Mouse (Mus musculus): ENCODE measurements around the gene Foxa1. TPM values are rescaled to one million over a fixed set of nuclear protein-coding genes. Genes with fewer than 3 reads are reported as not detected.

The Foxa1 gene
- total RNA-seq, 4 experiments from 2014 or later = not detected

DNA sequence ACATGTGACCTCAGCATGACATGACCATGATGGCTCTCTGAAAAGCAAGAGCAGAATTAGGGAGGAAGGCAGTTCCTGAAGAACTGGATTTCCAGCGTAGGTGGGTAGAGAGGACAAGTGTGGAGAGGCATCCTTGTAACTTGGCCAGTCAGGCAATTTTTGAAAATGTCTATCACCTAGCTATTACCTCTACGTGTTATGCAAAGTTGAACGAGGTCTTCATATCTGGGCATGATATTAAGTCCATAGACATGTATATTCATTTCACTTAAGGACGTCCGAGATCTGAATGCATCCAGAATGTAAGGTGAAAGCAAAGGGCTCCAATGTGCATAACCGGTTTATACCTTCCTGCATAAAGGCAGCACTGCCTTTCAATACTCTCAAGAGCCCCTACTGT is 5.6 kb downstream of the Foxa1 start:
- DNase-seq (ENCODE audit: low spot score in 2 of 2) = no peak

DNA sequence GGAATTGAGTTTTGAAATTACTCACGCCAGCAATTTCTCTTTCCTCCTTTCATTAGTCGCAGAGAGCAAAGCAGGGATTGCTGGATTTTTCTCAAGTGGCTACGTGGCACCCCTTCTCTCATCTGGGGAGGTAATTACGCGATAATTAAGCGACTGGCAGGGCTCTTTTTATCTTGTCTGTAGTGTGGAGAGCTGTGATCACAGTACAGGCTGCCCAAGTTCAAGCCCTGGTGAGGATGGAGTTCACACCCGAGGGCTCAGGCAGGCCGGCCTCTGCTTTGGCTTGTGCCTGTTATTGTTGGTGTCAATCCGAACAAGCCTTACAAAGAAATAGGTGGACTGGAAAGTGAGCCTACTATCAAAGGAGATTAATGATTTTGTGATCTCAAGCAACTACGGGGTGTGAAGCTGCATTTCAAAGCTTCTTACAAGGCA is 7.1 kb downstream of the Foxa1 start:
- DNase-seq (ENCODE audit: low spot score in 2 of 2) = no peak

DNA sequence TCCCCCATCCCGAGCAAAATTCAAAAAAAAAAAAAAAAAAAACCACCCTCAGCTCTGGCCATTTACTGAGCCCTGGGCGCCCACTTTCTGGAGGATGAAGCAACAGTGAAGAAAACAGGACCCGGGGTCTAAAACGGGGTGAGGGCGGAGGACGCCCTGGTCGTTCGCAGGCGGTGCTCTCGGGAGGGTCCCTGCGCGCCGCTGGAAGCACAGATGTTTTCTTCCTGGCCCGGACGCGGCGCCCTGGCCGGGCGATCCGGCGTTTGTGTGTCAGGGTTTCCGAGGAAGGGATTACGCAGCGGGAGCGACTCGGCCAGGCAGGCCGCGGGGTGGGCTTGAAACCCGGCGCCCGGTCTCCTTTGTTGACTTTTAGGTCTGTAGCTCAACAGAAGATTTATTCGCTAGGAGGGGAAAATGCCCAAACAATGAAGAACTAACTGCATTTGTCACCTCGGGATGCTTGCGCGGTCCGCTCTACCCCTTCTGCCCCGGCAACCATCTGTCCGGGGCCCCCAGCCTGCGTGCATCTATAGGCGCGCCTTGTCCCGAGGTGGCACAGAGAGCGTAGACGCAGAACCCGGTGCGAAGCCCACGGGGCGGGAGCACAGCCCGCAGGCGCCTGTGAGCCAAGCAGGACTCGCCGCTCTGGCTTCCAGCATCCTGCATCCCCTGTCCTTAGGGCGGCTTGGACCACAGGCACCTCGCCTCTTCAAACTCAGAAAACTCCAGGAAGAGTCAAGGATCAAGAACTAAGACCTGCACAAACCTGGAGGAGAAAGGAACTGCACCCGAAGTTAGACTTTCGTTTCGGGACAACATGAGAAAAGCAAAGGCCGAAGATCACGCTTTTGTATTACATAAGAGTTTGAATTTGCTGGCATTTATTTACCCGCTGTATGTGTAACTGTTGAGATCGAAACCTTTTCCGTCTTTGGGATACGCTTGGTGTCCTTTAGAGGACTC is 7.8 kb downstream of the Foxa1 start:
- no peak for DNase-seq (ENCODE audit: low spot score in 2 of 2)

DNA sequence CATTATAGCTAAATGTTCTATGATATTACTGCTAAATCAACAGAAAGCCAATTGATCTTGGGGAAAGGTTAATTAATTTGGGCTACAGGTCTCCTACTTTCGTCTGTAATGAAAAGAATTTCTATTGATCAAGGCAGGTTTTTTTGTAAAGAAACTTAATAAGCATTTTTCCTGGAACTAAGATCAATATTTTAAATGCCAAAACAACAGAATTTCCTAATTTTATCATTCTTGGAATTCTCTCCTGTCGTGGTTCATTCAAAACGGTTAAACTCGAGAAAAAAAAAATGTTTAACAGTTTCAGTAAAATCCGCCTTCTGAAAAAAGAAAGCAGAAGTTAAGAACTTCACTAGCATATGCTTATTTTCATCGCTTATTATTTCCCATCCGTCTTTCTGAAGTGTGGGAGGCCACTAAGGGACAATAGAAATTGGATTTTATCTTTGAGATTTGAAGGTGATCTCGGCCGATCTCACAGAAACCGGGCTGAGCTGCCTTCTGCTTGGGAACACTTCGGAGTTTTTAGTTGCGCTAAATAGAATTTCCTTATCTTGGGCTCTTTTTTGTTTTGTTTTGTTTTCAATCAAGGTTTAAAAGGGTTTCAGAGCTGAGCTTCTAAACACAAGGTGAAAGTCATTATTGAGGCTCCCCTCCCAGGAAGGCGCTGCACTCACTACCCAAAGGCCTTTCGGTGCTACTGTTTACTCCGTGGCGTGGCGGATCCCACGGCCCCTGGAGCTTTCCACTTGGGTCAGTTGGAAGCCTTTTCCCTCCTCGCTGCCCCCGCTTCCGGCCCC is 8.7 kb downstream of the Foxa1 start:
- no peak for DNase-seq (ENCODE audit: low spot score in 2 of 2)

DNA sequence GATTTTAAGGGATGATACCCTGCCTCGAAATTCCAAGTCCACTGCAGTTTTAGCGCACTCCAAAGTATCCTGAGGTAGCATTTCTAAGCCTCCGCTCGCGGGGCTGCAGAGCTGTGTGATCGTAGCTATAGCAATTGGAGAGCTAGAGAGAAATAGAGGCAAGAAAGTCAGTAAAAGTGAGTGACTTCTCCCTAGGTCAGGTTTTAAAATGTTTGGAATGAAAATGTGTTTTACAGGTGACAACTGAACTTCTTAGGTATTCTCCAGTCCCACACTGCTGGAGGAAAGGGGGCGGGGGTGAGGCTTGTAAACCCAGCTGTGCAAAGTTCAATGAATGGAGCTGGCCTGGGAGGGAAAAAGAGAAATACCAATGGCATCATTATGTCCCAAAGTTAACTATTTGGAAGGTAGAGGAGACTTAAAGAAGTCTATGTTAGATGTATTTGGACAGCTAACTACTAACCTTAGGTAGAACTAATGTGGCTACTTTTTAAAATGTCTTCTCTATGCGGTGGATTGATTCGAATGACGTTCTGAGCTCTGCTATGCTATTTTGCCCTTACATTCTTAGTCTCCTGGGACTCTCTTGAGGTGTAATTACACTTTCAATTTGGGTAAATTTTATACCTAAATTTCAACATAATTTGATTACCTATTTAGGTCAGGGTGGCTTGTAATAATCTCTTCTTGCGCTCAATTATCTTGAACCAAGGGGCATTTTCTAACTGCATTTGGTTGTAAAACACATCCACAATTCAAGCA is 9.6 kb downstream of the Foxa1 start:
- DNase-seq (ENCODE audit: low spot score in 2 of 2) = no peak

DNA sequence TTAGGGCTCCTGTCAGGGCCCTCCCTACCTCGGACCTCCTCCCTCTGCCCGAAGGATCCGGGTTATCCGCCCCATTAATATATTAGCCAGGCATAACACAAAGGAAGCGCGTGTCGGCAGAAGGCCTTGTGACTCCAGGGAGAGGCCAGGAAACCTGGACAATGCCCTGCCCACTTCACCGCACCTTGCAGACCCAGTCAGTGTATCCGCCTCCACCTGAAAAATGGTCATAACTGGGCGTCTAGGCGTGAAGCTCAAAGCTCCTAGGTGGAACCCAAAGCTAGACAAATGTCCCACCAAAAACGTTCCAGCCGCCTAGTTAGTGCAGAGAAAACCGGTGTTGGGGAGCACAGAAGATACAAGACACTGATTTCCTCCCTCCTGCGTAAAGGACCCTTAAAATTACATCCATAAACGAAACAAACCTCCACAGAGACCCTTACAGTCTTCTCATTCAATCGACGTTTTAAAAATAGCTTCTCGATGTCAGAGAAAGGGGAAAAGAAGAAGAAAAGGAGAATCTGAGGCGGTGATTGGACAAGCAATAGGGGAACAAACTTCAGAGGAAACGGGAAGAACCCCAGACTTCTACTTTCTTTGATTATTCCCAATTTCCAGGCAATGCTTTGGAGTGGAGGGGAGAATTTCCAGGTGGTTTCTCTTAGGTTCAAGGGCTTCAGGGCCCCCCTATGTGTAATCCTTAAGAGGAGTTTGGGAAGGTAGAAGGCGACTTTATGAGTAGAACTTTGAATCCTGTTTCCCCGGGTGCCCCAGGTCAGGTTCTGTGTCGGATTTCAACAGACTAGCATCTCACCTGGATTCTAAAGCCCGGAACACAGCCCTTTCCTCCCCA is 10.4 kb downstream of the Foxa1 start:
- no peak for DNase-seq (ENCODE audit: low spot score in 2 of 2)

DNA sequence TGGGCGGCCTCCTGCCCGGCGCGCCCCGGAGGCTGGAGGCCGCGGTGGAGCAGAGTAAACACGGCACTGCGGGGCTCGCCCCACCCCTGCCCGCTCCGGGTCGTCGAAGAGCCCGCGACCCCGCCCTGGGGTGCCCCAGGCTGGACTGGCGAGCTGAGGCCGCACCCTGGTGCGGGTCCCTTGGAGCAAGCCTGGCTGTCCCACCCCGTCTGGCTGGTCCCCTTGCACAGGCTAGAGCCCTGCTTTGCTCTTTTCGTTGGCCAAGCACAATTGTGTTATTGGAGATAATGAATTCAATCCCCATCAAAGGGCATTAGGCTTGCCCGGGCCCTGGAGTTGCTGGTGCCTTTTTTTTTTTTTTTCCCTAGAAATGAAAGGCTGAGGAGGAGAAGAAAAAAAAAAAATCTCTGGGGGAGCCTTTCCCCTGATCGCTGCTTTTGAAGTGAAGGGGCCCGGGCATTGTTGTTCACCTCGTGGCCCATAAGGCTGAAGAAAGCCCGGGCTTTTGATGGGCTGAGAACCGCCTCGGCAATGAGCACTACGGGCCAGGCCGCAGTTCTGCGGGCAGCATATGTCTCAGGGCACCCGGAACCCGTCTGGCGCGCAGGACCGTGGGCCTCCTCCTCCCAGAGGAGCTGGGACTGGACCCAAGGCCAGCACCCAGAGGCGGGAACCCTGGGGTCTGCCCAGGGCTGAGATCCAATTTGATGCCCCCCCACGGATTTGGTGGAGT is 11.7 kb downstream of the Foxa1 start:
- no peak for DNase-seq (ENCODE audit: low spot score in 2 of 2)

DNA sequence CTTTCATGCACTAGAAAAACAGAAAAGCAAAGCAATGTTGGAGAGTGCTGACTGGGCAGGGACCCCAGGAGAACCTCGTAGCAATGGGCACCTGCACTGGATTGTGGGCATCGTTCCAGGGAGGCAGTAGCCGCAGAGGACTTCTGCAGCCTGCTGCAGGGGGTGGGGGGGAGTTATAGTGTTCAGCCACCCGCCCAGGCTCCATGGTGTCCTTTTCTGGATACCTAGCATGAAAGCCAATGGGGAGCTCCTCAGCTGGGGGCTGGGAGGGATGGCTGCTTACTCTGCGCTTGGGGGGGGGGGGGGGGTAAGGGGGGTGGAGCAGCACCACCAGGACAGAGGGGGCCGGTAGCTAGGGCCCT is 12.2 kb downstream of the Foxa1 start:
- no peak for DNase-seq (ENCODE audit: low spot score in 2 of 2)

DNA sequence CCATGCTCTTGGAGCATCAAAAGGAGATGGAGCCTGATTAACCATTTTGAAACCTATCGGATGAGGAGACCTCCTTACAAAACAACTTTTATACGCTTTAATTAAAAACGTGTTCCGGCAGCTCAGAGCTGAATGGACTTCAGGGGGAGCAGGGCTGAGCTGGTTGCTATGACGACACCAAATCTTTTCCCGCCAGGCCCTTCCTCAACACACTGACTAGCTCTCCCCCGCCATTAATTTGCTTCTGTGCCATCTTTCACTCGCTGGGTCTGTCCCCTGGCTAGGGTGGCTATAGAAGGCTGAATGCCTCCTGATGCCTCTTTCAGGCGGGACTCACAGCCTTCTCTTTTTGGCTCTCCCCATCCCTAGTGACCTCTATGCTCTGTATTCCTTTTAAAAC is 16.2 kb downstream of the Foxa1 start:
- DNase-seq (ENCODE audit: low spot score in 2 of 2) = no peak

DNA sequence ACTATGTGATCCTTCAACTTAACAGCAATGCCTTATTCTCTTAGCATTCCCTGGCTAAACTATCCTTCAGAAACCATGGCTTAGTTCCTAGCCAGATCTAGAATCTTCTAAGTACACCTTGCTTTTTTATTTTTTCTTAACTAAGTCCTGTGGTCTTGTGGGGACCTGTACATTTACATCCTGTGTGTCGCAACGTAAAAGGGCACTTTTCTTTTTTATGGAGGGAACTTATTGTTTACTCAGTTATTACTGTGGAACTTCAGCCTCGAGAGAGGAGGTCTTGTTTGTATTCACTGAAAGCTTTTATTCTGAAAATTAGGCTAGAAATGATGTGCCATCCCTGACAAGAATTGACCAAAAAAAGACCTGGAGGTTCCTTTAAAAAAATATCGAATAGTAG is 18.4 kb downstream of the Foxa1 start:
- DNase-seq (ENCODE audit: low spot score in 2 of 2) = no peak

DNA sequence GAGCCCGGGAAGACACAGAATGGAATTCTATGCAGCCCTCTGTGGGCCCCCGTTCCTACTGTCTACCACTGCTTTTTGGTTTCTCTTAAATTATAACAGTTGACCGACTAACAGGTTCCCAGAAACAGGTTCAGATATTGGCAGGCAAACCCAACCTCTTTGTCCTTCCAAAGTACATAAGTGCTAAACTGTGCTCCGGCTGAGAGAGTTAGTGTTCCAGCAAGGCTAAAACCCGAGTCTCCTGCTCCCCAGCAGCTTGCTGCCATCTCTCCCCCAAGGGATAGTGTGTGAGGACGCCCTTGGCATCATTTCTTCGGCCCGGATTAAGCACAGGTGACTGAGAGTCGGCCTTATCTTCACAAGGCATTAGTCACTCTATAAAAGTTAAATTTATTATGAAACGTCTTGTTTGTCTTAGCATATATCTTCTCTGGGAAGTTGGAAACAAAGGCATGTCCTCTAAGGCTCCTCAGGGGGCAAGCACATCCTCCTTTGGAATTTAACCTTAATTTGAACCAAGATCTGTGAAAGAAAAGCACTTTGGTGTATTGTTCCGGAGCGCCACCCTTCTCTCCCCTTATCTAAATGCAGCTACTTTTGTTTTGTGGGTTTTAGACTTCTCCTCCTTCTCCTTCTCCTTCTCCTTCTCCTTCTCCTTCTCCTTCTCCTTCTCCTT is 30.9 kb downstream of the Foxa1 start:
- no peak for DNase-seq (ENCODE audit: low spot score in 2 of 2)

DNA sequence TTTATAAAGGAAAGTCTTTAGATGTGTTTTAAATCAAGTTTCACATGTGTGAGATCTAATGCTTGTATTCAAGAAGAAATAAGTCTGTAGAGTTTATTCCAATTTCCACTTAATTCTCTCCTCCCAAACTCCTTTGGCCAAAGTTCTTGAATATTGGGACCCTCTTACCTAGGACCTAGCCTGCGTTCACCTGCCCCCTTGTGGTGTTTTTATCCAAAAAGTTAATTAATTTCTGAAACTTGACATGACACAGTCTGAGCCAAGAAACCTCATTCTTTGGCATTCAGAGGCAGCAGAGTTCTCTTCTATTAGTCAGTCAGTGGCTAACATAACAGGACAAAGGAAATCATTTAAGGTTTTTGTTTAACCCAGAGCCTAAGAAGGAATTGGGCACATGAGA is 32.2 kb downstream of the Foxa1 start:
- DNase-seq (ENCODE audit: low spot score in 2 of 2) = no peak

DNA sequence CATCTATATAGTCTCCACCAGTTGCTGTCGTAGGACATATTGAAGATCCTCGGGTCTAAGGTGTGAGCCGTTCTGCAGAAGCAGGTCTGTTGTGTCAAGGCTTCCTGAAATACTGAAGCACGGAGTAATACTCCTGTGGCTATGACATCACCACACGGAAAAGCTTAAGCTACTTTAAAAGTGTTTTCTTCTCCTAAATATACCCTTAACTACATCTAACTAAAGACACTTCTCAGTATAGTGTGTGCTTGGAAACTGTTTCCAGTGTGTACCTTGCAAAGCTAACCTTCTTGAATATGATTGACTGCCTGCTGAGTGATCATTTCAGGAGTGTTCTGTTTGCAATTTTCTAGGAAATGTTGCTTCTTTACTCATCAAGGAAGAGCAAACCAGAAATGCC is 35.2 kb downstream of the Foxa1 start:
- DNase-seq (ENCODE audit: low spot score in 2 of 2) = no peak

DNA sequence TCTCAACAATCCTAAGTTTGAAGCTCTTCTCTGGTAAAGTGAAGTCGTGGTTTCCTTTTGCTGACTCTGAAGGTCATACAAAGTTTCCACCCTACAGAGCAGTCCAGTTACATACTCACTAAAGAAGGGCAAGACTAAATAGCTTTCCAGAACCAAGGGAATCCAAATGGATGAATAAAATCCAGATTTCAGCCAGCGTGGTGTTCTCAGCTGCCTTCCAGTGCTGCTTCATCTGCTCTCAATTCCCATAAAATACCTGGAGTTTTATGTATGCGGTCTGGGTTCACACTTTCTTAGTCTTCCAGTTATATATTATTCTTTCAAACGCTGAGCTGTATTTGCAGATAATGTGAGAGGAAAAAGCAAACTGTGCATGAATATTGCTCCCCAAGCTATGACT is 35.6 kb downstream of the Foxa1 start:
- no peak for DNase-seq (ENCODE audit: low spot score in 2 of 2)

DNA sequence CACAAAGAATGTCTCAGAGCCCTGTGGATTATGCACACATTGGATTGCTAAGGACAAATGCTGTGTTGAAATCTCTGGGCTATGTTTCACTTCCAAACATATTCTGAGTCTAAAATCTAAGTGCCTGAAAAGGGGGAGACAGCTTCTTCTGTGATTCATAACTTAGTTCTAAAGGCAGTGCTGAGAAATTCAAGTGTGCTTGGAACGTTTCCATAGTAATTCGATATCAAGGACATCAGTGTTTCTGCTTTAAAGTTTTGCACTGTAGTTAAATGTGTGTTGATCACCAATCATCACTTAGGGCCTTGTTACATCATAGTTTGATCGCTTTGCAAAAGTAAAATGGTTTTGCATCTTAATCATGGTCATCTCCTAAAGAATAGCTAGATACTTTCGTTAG is 37.0 kb downstream of the Foxa1 start:
- DNase-seq (ENCODE audit: low spot score in 2 of 2) = no peak

DNA sequence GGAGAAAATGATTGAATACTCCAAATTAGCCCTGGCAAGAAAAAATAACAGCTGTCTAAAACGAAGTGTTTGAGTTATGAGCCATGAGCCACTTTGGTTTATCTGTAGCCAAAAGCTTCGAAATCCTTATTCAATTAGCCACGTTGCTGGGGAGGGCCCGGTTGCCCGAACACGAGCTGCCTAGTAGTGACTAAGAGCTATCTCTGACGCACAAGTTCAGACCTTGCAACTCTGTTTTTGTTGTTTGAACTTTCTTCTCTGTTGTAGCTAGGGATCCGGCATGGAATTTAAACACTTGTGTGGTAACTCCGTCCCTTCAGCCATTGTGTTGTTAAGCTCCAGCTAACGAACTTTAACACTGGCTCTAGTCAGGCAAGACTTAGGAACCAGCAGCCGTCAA is 37.8 kb downstream of the Foxa1 start:
- DNase-seq (ENCODE audit: low spot score in 2 of 2) = no peak

DNA sequence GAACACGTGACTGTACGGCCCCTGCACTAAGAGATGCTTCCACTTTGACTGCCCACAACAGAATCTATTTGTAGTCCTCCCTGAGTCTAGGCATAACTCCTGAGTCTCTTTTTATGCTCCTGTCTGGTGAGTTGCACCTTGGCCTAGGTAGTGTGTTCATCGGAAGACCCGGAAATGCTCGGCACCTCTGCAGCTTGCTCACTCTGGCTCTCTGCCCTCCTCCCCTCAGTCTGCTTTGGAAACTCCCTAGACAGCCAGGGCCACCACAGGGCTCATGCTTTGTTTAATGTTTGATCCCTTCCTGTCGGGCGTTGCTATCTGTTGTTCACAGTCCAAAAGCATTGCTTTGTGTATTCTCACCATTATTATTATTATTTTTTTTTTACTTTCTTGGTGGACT is 41.4 kb downstream of the Foxa1 start:
- DNase-seq (ENCODE audit: low spot score in 2 of 2) = no peak

DNA sequence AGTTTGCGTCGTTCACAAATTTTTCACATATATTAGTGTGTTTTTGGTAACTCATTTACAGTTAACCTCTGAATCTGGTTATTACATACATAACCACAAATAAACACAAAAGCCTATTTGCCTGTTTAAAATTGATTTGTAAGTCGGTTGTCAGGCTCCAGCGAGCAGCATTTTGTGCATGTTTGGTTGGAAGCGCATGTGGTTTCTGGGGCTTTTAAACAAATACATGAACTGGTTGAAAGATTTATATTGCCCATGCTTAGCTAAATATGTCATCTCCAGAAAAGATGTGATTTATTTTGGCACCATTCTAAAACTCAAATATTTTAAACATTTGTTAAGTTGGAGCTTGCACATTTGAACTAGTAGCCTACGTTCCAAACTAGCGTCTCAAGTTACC is 46.5 kb downstream of the Foxa1 start:
- no peak for DNase-seq (ENCODE audit: low spot score in 2 of 2)

DNA sequence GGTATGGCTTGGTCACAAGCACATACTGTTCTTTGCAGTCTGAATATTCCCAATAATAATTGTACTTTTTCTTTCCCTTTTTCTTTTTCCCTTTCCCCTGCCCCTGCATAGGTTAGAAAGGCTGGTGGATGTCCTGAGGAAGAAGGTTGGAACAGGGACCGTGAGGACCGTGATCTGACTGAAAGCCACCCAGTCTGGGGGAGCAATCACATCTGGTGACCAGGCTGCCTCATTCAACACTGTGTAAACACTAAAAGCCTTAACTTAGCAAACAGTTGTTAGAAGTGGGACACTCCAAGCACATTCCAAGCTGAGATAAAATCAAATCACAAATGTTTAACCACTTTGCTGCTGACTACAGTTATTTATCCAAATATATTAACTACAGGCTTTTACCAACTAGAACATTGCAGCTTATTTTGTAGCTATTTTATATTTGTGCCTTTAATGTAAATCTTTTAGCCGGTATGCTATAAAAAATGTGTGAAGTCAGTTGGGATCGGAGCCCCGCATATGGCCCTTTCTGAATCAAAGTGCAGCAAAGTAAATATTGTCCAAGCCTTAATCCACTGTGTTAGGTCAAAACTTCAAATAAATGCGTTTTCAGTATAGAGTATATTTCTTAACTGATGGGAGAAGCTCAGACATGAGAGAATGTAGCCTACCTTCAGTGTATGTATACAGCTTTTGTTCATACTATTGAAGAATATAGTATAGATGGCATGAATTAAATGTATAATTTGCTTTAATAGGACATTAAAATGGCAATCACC is 50.2 kb downstream of the Foxa1 start:
- no peak for DNase-seq (ENCODE audit: low spot score in 2 of 2)

Measured in layer of hippocampus, adult 8-10 months (tissue).